Mouse (Mus musculus): ENCODE results near the gene Gnai3. TPM values are rescaled to one million over a fixed set of nuclear protein-coding genes. Genes with fewer than 3 reads are reported as not detected.

The Gnai3 gene
- polyA plus RNA-seq, 1 experiment from 2014 or later: 115 TPM

Other genes starting within 250 kb of the Gnai3 start
- 44.7 and 62.2 TPM in 2 replicates for gene Gstm7, start 214.3 kb downstream of the Gnai3 start, polyA plus RNA-seq (2015; fragmentation: Nextera tagmentation; extraction: Ambion mirVana)
- 21.2 and 23.2 TPM in 2 replicates for gene Gstm6, start 202.4 kb downstream of the Gnai3 start, polyA plus RNA-seq (2015; fragmentation: Nextera tagmentation; extraction: Ambion mirVana)
- gene Gstm3, start 176.9 kb downstream of the Gnai3 start, polyA plus RNA-seq (2015; fragmentation: Nextera tagmentation; extraction: Ambion mirVana): not detected in 2 replicates
- 6.5 and 7.7 TPM in 2 replicates for gene Gstm2, start 159.7 kb downstream of the Gnai3 start, polyA plus RNA-seq (2015; fragmentation: Nextera tagmentation; extraction: Ambion mirVana)
- gene Gstm1, start 128.2 kb downstream of the Gnai3 start, polyA plus RNA-seq (2015; fragmentation: Nextera tagmentation; extraction: Ambion mirVana): 86.7 and 139 TPM in 2 replicates
- 22.2 and 23.1 TPM in 2 replicates for gene Gstm4, start 101.3 kb downstream of the Gnai3 start, polyA plus RNA-seq (2015; fragmentation: Nextera tagmentation; extraction: Ambion mirVana)
- gene Ampd2, start 59.5 kb downstream of the Gnai3 start, polyA plus RNA-seq (2015; fragmentation: Nextera tagmentation; extraction: Ambion mirVana): 71.2 and 72.4 TPM in 2 replicates
- 0.15 and 0.19 TPM in 2 replicates for gene Gnat2, start 53.4 kb downstream of the Gnai3 start, polyA plus RNA-seq (2015; fragmentation: Nextera tagmentation; extraction: Ambion mirVana)
- 6.1 and 8.3 TPM in 2 replicates for gene Gpr61, start 8.7 kb upstream of the Gnai3 start, polyA plus RNA-seq (2015; fragmentation: Nextera tagmentation; extraction: Ambion mirVana)
- 11.8 and 12.6 TPM in 2 replicates for gene Amigo1, start 40.2 kb upstream of the Gnai3 start, polyA plus RNA-seq (2015; fragmentation: Nextera tagmentation; extraction: Ambion mirVana)
- 4.6 and 4.8 TPM in 2 replicates for gene Cyb561d1, start 55.1 kb upstream of the Gnai3 start, polyA plus RNA-seq (2015; fragmentation: Nextera tagmentation; extraction: Ambion mirVana)
- gene Atxn7l2, start 64.8 kb upstream of the Gnai3 start, polyA plus RNA-seq (2015; fragmentation: Nextera tagmentation; extraction: Ambion mirVana): 23.0 and 23.8 TPM in 2 replicates
- gene Sypl2, start 80.5 kb upstream of the Gnai3 start, polyA plus RNA-seq (2015; fragmentation: Nextera tagmentation; extraction: Ambion mirVana): 0.30 and 0.67 TPM in 2 replicates
- gene Psma5, start 110.8 kb upstream of the Gnai3 start, polyA plus RNA-seq (2015; fragmentation: Nextera tagmentation; extraction: Ambion mirVana): 220 and 238 TPM in 2 replicates
- gene Sort1, start 137.9 kb upstream of the Gnai3 start, polyA plus RNA-seq (2015; fragmentation: Nextera tagmentation; extraction: Ambion mirVana): 12.4 and 16.2 TPM in 2 replicates
- not detected in 2 replicates for gene Mybphl, start 218.8 kb upstream of the Gnai3 start, polyA plus RNA-seq (2015; fragmentation: Nextera tagmentation; extraction: Ambion mirVana)
- gene Psrc1, start 237.7 kb upstream of the Gnai3 start, polyA plus RNA-seq (2015; fragmentation: Nextera tagmentation; extraction: Ambion mirVana): 3.9 and 5.2 TPM in 2 replicates

Data from midbrain, embryonic 16.5 days (tissue).